Mouse (Mus musculus) midbrain, embryonic 15.5 days (tissue): Measurements from ENCODE around the gene Fbxo36. TPM values are rescaled to one million over a fixed set of nuclear protein-coding genes. Genes with fewer than 3 reads are reported as not detected.

ENCODE experiments used
- ATAC-seq: fragments of 200-750 bp; cut with Nextera tagmentation; replicated peaks from 2 replicates; pipeline ENCODE4 v1.8.0; 2017; ENCODE audit warnings: moderate TSS enrichment
- H3K27ac ChIP-seq: fragments of 300-500 bp; sonication (generic); 2 replicates; pipeline ENCODE4 v1.5.1; 2015; ENCODE audit warnings: mild to moderate bottlenecking, inconsistent platforms
- H3K27me3 ChIP-seq: fragments of 300-500 bp; sonication (generic); replicated peaks from 2 replicates; pipeline ENCODE4 v1.6.1; 2015; ENCODE audit warnings: inconsistent platforms
- H3K36me3 ChIP-seq: fragments of 300-500 bp; sonication (generic); replicated peaks from 2 replicates; pipeline ENCODE4 v1.6.1; 2015; ENCODE audit warnings: inconsistent platforms
- H3K4me1 ChIP-seq: fragments of 300-500 bp; sonication (generic); 2 replicates; pipeline ENCODE4 v1.6.1; 2015; ENCODE audit warnings: inconsistent platforms
- H3K4me2 ChIP-seq: fragments of 300-500 bp; sonication (generic); 2 replicates; pipeline ENCODE4 v1.6.1; 2015; ENCODE audit warnings: inconsistent platforms, mild to moderate bottlenecking, moderate library complexity
- H3K4me3 ChIP-seq: fragments of 300-500 bp; sonication (generic); 2 replicates; pipeline ENCODE4 v1.5.1; 2015; ENCODE audit warnings: mild to moderate bottlenecking, inconsistent platforms
- H3K9ac ChIP-seq: fragments of 300-500 bp; sonication (generic); 2 replicates; pipeline ENCODE4 v1.6.1; 2015; ENCODE audit warnings: mild to moderate bottlenecking, inconsistent platforms
- H3K9me3 ChIP-seq: fragments of 300-500 bp; sonication (generic); 2 replicates; pipeline ENCODE4 v1.6.1; 2016; ENCODE audit warnings: inconsistent platforms
- WGBS: fragments of 180-500 bp; shearing (Covaris S2); methylation state at CpG from one replicate; pipeline ENCODE4 v1.1.7; 2015; ENCODE audit warnings: mixed read lengths; 5-methylcytosine and 5-hydroxymethylcytosine counted together
- polyA plus RNA-seq: library from polyadenylated mRNA; unstranded; fragments of >200 nt; fragmentation: Nextera tagmentation; extraction: Ambion mirVana; gene quantifications from 2 replicates; pipeline ENCODE4 v1.2.1, GENCODE M21; 2015

Fbxo36 gene
- 5.1 and 6.0 TPM in 2 replicates for polyA plus RNA-seq

DNA sequence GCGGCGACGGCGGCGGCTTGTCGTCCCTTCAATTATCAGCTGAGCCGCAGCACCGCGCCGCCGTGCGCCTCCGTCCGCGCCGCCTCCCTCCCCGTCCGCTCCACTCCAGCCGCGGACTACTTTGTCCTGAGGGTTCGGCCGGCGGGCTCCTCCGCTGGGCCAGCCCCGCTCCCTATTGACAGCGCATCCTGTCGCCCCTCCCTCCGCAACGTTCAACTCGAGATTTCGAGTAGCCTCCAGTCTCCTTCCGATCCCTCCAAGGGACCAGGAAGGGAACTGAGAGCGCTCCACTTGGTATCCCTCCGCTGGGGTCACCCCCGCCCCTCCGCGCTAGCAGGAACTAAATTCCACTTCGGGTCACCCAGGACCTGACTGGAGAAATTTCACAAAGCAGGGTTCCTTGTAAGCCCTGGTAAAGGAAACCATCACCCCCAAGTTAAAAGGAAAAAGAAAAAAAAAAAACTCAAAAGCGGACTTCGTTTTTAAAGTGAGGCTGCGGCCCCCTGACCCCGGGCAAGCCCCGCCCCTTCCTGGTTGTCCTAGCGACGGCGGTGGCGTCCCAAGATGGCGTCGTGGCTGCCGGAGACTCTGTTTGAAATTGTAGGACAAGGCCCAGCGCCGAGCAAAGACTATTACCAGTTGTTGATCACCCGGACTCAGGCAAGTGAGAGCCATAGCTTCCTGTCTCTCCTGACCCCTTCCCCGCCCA is at the start of gene Fbxo36:
Fbxo36 (plus strand) TSS at position 533 of the 709 bp plus-strand sequence.
- peak within 1 kb of the TSS; percentile 99 for H3K27ac ChIP-seq
- ATAC-seq: peak; percentile 87
- peak within 1 kb of the TSS; percentile 95 for H3K9ac ChIP-seq
- H3K27me3 ChIP-seq: no peaks in the 10 kb centered on the region
- no peaks in the 10 kb centered on the region for H3K9me3 ChIP-seq
- H3K4me1 ChIP-seq: peaks cover 32% of the 10 kb centered on the region
- under 1% methylated on average over 54 of the region's 54 CpGs for WGBS
- H3K4me2 ChIP-seq: peak within 1 kb of the TSS; percentile 65
- peak within 1 kb of the TSS; percentile 96 for H3K4me3 ChIP-seq
- H3K36me3 ChIP-seq: no peaks in the 10 kb centered on the region

DNA sequence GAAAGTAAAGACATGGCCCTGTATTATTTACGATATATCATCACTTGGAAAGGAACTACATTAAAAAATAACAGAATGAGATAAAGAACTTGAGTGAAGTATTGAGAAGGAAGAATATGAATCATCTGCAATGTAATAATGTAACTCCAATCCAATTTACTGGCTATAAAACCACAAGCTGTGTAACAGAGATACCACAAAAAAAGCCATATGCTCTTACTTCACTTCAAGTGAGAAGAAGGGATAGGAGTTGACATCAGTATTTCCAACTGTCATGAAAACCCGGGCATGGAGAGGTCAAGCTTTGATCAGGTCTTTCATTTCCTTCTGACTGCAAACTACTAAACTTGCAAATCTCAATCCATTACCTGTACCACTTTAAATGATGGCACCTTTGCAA is 48.2 kb upstream of the Fbxo36 start:
- H3K9ac ChIP-seq: no peak overlapping the region
- no peak for ATAC-seq
- WGBS: 93% methylated on average over 2 of the region's 2 CpGs
- H3K27me3 ChIP-seq: no peaks in the 10 kb centered on the region
- peaks cover 8% of the 10 kb centered on the region; the same call in 1 of the 2 replicates for H3K36me3 ChIP-seq
- no peak overlapping the region for H3K4me2 ChIP-seq
- no peaks in the 10 kb centered on the region for H3K4me1 ChIP-seq
- H3K9me3 ChIP-seq: no peaks in the 10 kb centered on the region
- no peak overlapping the region for H3K27ac ChIP-seq
- no peak overlapping the region for H3K4me3 ChIP-seq

DNA sequence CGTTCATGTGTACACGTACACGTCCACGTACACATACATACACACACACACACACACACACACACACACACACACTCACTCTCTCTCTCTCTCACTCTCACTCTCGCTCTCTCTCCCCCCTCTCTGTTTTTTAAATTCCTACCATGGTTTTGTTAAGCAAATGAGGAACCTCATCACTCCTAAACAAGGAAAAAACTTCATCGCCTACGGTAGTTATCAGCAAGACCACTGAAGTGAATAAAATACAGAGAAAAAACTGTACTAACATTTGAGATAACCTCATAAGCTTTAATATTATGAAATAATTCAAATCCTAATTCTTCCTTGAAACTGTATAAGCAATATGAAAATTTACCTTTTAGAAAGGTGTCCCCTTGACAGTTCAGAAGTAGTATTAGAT is 44.3 kb upstream of the Fbxo36 start:
- Histone ChIP-seq H3K27me3 (no peaks in the 10 kb centered on the region), H3K4me2 (no peak overlapping the region), H3K27ac (no peak overlapping the region), H3K4me3 (no peak overlapping the region), H3K9me3 (no peaks in the 10 kb centered on the region), H3K36me3 (peaks cover 8% of the 10 kb centered on the region; the same call in 1 of the 2 replicates), H3K9ac (no peak overlapping the region), H3K4me1 (no peaks in the 10 kb centered on the region)
- ATAC-seq: no peak
- 92% methylated on average over 7 of the region's 7 CpGs for WGBS

DNA sequence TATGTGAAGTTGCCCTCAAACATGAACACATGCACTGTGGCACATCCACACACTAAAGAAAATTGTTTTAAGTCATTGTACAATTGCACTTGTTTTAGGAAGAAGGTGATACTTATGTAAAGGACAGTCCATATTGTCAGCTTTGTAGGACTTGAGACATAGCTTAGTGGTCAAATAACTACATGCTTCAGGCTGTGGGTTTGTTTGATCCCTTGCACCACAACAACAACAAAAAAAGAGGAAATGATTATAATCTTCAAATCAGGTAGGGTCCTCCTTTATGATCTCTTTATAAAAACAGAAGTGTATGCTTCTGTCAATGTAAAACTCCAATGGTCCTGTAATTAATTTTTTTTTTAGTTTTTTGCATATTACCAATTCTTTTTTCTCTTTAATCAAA is 40.5 kb upstream of the Fbxo36 start:
- H3K9me3 ChIP-seq: no peaks in the 10 kb centered on the region
- H3K4me3 ChIP-seq: no peak overlapping the region
- ATAC-seq: no peak
- H3K9ac ChIP-seq: no peak overlapping the region
- H3K36me3 ChIP-seq: no peaks in the 10 kb centered on the region
- H3K4me2 ChIP-seq: no peak overlapping the region
- H3K27me3 ChIP-seq: no peaks in the 10 kb centered on the region
- no peaks in the 10 kb centered on the region for H3K4me1 ChIP-seq
- H3K27ac ChIP-seq: no peak overlapping the region

DNA sequence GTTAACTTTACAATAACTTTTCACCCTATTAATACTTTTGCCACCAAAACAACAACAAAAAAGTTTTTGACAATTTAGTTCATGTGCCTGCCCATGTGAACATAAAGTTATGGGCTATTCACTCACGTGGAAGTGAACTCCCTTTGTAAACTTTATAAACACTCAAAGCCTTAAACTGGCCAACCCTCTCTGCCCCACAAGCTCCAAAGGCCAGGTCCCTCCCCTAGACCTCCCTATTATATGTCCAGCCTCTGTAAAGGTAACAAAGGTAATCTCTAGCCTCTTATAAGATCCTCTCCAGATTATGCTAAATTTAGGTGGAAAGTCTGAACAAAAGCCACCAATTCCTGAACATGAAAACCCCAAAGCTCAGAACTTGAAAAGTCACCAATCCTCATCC is 35.9 kb upstream of the Fbxo36 start:
- Histone ChIP-seq H3K4me3 (no peak overlapping the region), H3K27me3 (no peaks in the 10 kb centered on the region), H3K9ac (no peak overlapping the region), H3K4me2 (no peak overlapping the region), H3K27ac (no peak overlapping the region), H3K4me1 (no peaks in the 10 kb centered on the region; the same call in 1 of the 2 replicates), H3K36me3 (no peaks in the 10 kb centered on the region), H3K9me3 (no peaks in the 10 kb centered on the region)
- ATAC-seq: no peak
- WGBS: 86% methylated on average over 1 of the region's 1 CpGs

DNA sequence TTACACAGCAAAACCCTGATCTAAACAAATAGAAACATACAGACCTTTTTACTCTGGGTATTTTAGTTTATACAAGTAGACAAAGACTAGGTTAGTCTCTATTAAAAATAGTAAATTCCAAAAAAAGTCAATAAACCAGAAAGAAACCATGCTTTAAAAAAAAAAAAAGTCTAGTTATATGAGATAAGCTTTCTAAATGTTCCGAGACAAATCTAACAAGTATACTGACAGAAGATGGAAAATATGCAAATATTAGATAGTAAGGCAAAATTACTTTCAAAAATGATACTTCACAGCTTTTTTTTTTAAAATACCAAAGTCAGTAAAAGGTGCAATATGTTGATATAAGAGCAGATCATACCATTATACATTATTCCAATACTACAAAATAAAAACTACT is 22.0 kb upstream of the Fbxo36 start:
- Histone ChIP-seq H3K36me3 (no peaks in the 10 kb centered on the region), H3K4me2 (no peak overlapping the region), H3K9me3 (no peaks in the 10 kb centered on the region), H3K4me1 (no peaks in the 10 kb centered on the region), H3K27me3 (no peaks in the 10 kb centered on the region), H3K4me3 (no peak overlapping the region), H3K9ac (no peak overlapping the region), H3K27ac (no peak overlapping the region)
- no peak for ATAC-seq
- 95% methylated on average over 1 of the region's 1 CpGs for WGBS

DNA sequence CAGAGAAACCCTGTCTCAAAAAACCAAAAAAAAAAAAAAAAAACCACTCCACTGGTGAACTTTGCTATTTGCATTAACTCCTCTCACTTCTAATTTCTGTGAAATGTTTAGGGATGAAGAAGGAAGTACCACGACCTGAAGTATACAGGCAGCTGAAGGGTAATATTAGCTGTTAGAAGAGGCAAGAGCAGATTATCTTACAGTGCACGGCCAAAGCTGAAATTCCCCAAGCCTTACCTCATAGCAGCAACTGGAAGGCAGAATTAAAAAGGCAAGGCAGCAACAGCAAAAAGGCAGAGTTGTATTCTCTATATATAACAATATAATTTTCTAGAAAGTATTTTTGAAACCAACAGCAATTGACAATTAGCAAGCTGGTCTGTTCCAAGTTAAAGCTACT is 14.6 kb upstream of the Fbxo36 start:
- Histone ChIP-seq H3K27ac (no peak overlapping the region), H3K36me3 (no peaks in the 10 kb centered on the region), H3K9me3 (no peaks in the 10 kb centered on the region), H3K4me1 (no peaks in the 10 kb centered on the region), H3K9ac (no peak overlapping the region), H3K27me3 (no peaks in the 10 kb centered on the region), H3K4me2 (no peak overlapping the region), H3K4me3 (no peak overlapping the region)
- WGBS: 86% methylated on average over 2 of the region's 2 CpGs
- ATAC-seq: no peak

DNA sequence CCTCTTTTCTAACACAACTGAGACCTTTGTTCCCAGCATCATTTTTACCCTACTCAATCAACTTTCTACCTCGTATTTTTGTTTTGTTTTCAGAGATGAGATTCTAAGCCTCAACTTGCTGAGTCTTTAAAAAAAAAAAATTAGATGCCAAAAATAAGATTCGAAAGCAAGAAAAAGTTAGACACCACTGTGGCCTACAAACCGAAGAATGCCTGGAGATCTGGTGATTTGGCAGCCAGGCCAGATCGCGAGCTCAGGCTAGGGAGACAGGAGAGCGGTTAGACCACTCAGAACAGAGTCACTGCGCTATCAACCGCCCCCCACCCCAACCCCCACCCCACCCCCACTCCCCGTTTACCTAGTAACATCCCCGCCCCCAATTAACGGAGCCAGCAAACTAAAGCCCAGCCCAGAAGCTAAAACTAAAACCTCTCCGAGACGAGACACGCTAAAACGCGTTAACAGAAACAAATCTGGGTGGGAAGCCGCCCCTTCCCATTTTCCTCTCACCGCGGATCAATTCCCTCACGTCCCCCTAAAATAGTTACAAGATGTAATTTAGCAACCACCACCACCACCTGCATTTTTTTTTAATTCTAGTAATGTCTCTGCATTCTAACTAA is 2.0 kb upstream of the Fbxo36 start:
- Histone ChIP-seq H3K4me1 (peaks cover 32% of the 10 kb centered on the region), H3K27ac (no peak overlapping the region), H3K4me2 (peak overlapping the region; percentile 65), H3K36me3 (no peaks in the 10 kb centered on the region), H3K4me3 (peak overlapping the region; percentile 96), H3K9ac (peak overlapping the region; percentile 95; the same call in 1 of the 2 replicates), H3K27me3 (no peaks in the 10 kb centered on the region), H3K9me3 (no peaks in the 10 kb centered on the region)
- ATAC-seq: no peak
- whole genome bisulfite sequencing: 9% methylated on average over 20 of the region's 20 CpGs

DNA sequence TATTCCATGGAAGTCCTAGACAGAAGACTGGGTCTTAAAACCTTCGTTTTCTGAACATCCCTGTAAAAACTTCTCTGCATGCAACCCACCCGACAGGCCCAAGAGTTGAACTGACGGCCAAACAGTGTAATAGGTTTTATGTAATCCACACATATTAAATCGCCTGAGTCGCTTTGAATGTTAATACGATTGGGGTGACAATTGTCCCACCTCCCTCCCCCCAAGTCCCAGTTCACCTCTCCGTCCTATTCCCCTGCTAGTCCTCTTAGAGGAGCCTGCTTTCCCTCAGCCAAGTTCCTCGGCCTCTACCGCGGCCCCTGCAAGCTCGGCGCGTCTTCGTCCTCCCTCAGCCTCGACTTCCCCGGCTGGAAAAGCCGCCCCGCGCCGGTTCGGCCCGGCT is 1.5 kb upstream of the Fbxo36 start:
- ATAC-seq: peak; percentile 27
- Histone ChIP-seq H3K4me2 (peak overlapping the region; percentile 65), H3K9ac (peak overlapping the region; percentile 95), H3K4me1 (peaks cover 32% of the 10 kb centered on the region), H3K27ac (peak overlapping the region; percentile 99), H3K4me3 (peak overlapping the region; percentile 96), H3K36me3 (no peaks in the 10 kb centered on the region), H3K27me3 (no peaks in the 10 kb centered on the region), H3K9me3 (no peaks in the 10 kb centered on the region)
- under 1% methylated on average over 22 of the region's 22 CpGs for WGBS

DNA sequence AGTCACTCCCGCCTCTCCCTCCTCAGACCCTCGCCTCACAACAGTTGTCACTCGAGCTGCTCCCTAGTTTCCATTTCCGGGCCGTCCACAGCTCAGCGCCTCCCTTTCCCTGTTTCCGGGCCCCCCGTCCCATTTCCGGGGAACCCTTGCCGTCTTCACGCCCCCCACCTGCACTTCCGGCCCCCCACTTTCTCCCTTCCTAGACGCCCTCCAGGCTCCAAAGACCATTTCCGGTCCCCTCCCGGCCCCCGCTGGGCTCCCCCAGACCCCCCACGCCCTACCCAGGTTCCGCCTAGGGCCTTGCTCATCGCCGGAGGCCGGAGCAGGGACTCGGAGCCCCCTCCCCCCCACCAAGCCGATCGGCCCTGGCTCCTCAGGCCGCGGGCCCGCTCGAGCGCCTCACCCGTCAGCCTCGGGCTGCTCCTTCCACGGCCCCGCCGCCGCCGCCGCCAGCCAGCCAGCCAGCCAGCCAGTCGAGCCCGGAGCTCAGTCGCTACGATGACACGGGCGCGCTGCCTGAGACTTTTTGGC is 955 bp upstream of the Fbxo36 start:
- under 1% methylated on average over 38 of the region's 44 CpGs for WGBS

DNA sequence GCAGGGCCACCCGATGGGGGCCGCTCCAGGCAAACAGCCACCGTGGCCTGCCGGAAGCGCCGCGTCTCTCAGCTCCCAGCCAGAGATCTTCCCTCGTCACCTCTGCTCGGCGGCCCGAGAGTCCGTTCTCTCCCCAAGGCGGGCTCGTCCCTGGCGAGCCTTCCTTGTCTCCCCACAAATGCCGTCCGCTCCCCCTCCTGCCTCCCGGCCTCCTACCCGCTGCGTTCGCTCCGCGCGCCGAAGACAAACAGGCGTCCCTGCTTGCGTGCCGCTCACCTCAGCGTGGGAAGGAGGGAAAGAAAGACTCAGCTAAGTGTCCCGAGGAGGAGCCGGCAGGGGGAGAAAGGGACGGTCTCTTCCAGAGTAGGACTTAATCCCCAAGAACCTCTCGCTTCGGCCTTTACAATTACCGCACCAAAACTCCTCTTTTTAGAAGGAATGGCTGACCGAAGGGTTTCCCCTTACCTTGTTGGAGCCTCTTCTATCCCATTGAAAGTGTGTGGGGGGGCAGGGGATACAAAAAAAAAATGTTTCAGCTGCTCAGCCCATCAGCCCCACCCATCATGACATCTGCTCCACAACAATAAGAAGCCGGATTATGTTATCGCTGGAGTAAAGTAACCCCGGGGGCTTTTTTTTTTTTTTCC is 500 bp downstream of the Fbxo36 start, which contains the start of gene Trip12:
Trip12 (minus strand) TSS at position 499 of the 647 bp plus-strand sequence.
- ATAC-seq: peak; percentile 53; the same call in 1 of the 2 replicates
- H3K4me2 ChIP-seq: peak within 1 kb of the TSS; percentile 65
- peak within 1 kb of the TSS; percentile 95 for H3K9ac ChIP-seq
- H3K9me3 ChIP-seq: no peaks in the 10 kb centered on the region
- H3K4me3 ChIP-seq: peak within 1 kb of the TSS; percentile 96
- under 1% methylated on average over 39 of the region's 39 CpGs for WGBS
- H3K4me1 ChIP-seq: peaks cover 32% of the 10 kb centered on the region
- H3K27ac ChIP-seq: peak within 1 kb of the TSS; percentile 99
- no peaks in the 10 kb centered on the region for H3K36me3 ChIP-seq
- no peaks in the 10 kb centered on the region for H3K27me3 ChIP-seq

More for the DNA sequence above, 955 bp upstream of the Fbxo36 start:
- peak overlapping the region; percentile 99 for H3K27ac ChIP-seq
- peak overlapping the region; percentile 96 for H3K4me3 ChIP-seq
- H3K9me3 ChIP-seq: no peaks in the 10 kb centered on the region
- H3K4me1 ChIP-seq: peaks cover 32% of the 10 kb centered on the region
- H3K27me3 ChIP-seq: no peaks in the 10 kb centered on the region
- peak overlapping the region; percentile 95 for H3K9ac ChIP-seq
- no peaks in the 10 kb centered on the region for H3K36me3 ChIP-seq
- H3K4me2 ChIP-seq: peak overlapping the region; percentile 65
- ATAC-seq: peak; percentile 75

DNA sequence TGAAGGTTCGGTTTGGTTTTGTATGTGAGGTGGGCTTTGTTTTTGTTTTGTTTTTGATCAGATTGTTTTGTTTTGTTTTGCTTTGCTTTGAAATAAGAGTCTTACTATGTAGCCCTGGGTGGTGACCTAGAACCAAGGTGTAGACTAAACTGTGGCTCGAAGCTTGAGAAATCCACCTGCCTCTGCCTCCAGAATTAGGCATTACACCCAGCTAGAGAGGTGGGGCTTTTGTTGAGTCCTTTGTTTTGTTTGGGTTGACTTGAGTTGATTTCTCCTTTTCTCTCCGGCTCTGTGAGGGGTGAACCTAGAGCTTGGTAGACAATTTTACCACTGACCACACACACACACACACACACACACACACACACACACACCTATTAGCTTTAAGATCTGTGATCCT is 1.4 kb downstream of the Fbxo36 start:
- 54% methylated on average over 3 of the region's 3 CpGs for WGBS
- Histone ChIP-seq H3K27me3 (no peaks in the 10 kb centered on the region), H3K27ac (peak overlapping the region; percentile 99; the same call in 1 of the 2 replicates), H3K4me1 (peaks cover 30% of the 10 kb centered on the region), H3K36me3 (no peaks in the 10 kb centered on the region), H3K9ac (peak overlapping the region; percentile 95; the same call in 1 of the 2 replicates), H3K4me3 (peak overlapping the region; percentile 96), H3K4me2 (peak overlapping the region; percentile 65), H3K9me3 (no peaks in the 10 kb centered on the region)
- no peak for ATAC-seq
